Mouse (Mus musculus) lung, adult 2 months (tissue): ENCODE data around the gene Slc19a3. TPM values are rescaled to one million over a fixed set of nuclear protein-coding genes. Genes with fewer than 3 reads are reported as not detected.

Source experiments
- DNase-seq: peaks from one replicate; pipeline ENCODE4 v3.0.0; 2022
- H3K4me1 ChIP-seq: fragments of 200-500 bp; 2 replicates; pipeline ENCODE4 v1.6.1; 2011; ENCODE audit warnings: low read length; ENCODE audit not compliant: control insufficient read depth, insufficient read depth
- H3K4me3 ChIP-seq: fragments of 200-500 bp; replicated peaks from 2 replicates; pipeline ENCODE3; 2011; ENCODE audit warnings: low read depth, mild to moderate bottlenecking, control low read depth, low read length; ENCODE audit errors: extremely low read depth
- CTCF ChIP-seq: fragments of 200-500 bp; IDR thresholded peaks from 2 replicates; pipeline ENCODE4 v1.5.1; 2011; ENCODE audit warnings: mild to moderate bottlenecking, low read length, control low read depth; ENCODE audit not compliant: insufficient read depth
- POLR2A ChIP-seq: fragments of 200-500 bp; IDR thresholded peaks from 2 replicates; pipeline ENCODE4 v1.6.1; 2011; ENCODE audit warnings: low read depth, mild to moderate bottlenecking, control low read depth, low read length, borderline replicate concordance; ENCODE audit errors: extremely low read depth
- WGBS: fragments of 180-500 bp; shearing (Covaris S2); methylation state at CpG from one replicate; pipeline ENCODE4 v1.1.7; 2018; 5-methylcytosine and 5-hydroxymethylcytosine counted together
- polyA plus RNA-seq: library from polyadenylated mRNA; depleted of rRNA; stranded (reverse); fragments of >200 nt; gene quantifications from 2 replicates; pipeline ENCODE4 v1.2.3, GENCODE M21; 2012; rRNA removed

Slc19a3 gene
- polyA plus RNA-seq, 1 experiment: 4.5 TPM

DNA sequence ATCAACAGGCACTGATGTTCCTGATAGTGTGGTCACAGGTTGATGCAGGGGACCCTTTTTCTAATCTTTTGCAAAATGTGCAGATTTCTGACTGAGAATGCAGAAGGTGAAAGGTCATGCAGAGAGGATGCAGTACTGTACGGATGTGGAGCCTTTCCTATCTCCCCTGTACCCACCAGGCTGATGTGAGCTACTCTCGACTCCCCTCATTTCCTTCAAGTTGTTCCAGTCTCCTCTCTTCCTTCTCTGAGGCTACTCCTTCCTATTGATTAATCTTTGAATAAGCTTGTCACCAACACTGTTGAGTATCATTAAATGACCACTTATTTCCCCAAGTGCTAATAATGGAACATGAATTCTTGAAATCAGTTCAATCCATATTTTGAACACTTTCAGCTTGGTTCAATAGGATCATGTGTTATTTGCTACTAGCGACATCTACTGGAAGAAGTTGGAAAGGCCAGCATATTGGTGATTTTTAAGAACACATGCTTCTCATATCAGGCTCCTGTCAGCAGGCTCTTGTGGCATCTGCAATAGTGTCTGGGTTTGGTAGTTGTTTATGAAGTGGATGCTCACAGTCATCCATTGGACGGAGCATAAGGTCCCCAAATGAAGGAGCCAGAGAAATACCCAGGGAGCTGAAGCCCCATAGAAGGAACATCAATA, 50.6 kb downstream of the Slc19a3 start:
- no peak for DNase-seq
- TF ChIP-seq POLR2A (no peak), CTCF (peak; percentile 58; the same call in 1 of the 2 replicates)
- Histone ChIP-seq H3K4me3 (no peak overlapping the region), H3K4me1 (peaks cover 2% of the 10 kb centered on the region; the same call in 1 of the 2 replicates)
- 20% methylated on average over 4 of the region's 4 CpGs for WGBS

DNA sequence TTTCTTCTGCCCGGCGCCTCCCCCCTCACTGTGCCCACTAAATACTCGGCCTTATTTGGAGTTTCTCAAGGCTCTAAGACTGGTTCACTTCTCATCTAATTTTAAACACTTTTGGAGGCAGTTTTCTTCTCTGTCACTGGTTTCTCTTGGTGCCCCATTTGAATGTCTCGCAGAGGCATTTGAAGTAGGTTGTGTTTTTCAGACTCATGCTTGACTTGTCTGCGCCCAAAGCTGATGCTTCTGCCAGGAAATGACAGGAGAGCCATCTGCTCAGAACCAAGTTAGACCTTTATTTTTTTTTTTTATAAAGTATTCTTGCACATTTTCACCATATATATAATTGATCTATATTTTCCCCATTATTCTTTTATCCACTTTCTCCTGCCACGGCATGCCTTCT, 51.5 kb downstream of the Slc19a3 start:
- 85% methylated on average over 6 of the region's 6 CpGs for whole genome bisulfite sequencing
- no peak for DNase-seq
- TF ChIP-seq POLR2A (no peak), CTCF (no peak)
- peaks cover 2% of the 10 kb centered on the region; the same call in 1 of the 2 replicates for H3K4me1 ChIP-seq
- no peak overlapping the region for H3K4me3 ChIP-seq

DNA sequence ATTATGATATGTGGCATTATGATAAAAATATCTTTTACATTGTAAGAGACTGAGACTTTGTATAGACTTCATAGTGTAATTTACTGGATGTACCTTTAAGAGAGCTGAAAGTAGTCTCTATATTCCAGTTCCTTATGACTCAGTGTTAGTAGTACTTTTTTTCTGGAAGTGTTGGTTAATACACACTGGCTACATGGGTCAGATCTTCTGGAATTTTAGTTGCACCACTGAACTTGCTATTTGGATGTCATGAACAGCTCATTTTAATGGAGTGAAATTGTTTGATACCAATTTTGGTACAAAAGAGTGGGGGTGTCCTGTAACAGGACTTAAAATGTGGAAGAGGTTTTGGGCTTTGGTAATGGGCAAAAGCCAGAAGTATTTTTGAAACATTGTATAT, 60.4 kb downstream of the Slc19a3 start:
- no peak for DNase-seq
- no peak overlapping the region for H3K4me3 ChIP-seq
- H3K4me1 ChIP-seq: peaks cover 15% of the 10 kb centered on the region
- no peak for TF ChIP-seq POLR2A
- no peak for TF ChIP-seq CTCF

DNA sequence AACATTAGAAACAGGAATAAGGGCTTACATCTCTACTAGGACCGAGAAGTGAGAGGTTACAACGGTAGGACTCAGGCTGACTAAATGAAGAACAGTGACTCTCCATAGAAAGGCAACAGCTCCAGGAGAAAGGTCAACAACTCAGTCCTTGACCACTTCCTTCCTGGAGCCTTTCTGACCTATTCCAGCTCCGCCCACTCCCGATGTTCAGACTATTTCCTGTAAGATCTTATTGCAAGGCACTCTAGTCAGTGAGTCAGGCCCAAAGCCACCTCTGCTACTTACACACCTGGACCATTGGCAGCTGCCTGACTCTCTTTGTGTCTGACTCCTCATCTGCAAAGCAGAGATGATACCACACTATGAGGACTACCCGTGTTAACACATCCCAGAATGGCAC, 62.5 kb downstream of the Slc19a3 start:
- TF ChIP-seq CTCF: no peak
- no peak for TF ChIP-seq POLR2A
- no peak overlapping the region for H3K4me3 ChIP-seq
- 43% methylated on average over 5 of the region's 5 CpGs for WGBS
- peaks cover 20% of the 10 kb centered on the region for H3K4me1 ChIP-seq
- no peak for DNase-seq

DNA sequence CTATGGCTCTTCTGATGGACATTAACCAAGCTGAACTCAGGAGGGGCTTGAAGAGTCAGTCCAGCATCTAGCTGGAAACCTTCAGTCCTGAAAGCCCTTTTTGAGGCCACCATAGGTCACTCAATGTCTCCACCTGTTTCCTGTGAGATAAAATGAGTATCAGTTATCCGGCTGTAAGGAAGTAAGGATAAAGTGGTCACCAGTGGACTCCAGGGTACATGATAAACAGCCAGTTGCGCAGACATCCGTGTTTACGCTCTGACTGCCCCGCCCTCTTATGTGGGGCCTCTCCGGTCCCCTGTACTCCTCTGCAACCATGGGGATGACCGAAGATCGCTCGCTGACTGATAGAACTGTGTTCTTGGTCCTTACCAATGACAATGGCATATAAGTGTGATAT, 63.9 kb downstream of the Slc19a3 start:
- DNase-seq: no peak
- TF ChIP-seq POLR2A (no peak), CTCF (no peak)
- Histone ChIP-seq H3K4me3 (no peak overlapping the region), H3K4me1 (peaks cover 20% of the 10 kb centered on the region)
- 42% methylated on average over 9 of the region's 9 CpGs for WGBS

- 27% methylated on average over 6 of the region's 6 CpGs for WGBS
- no peak for DNase-seq
- peaks cover 20% of the 10 kb centered on the region for H3K4me1 ChIP-seq
- H3K4me3 ChIP-seq: no peak overlapping the region
- TF ChIP-seq CTCF: no peak
- no peak for TF ChIP-seq POLR2A
Observed at GRCm38 (mm10) chr1:82973901-82974300, 64.3 kb downstream of the Slc19a3 start.

DNA sequence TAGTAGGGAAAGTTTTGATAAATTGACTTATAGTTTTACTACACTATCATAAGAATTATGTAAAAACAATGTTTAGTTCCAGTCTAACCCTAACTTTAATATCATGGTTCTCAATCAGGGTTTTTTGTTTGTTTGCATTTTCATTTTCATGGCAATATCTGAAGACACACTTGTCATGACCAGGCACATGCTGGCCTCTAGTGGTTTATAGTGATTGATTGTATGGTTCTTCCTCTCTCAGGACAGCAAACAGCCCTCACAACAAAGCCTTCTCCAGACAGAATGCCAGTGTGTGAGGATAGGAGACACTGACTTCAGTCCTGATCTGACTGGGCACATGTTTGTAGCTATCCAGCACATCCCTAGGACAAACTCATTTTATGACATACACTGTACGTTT, 65.0 kb downstream of the Slc19a3 start:
- 64% methylated on average over 1 of the region's 1 CpGs for WGBS
- no peak for DNase-seq
- TF ChIP-seq POLR2A (no peak), CTCF (no peak)
- Histone ChIP-seq H3K4me3 (no peak overlapping the region), H3K4me1 (peaks cover 20% of the 10 kb centered on the region)

- TF ChIP-seq CTCF: no peak
- no peak for TF ChIP-seq POLR2A
- Histone ChIP-seq H3K4me3 (no peak overlapping the region), H3K4me1 (peaks cover 20% of the 10 kb centered on the region)
- DNase-seq: no peak
- 17% methylated on average over 4 of the region's 4 CpGs for WGBS
Observed at GRCm38 (mm10) chr1:82972046-82972445, 66.2 kb downstream of the Slc19a3 start.

DNA sequence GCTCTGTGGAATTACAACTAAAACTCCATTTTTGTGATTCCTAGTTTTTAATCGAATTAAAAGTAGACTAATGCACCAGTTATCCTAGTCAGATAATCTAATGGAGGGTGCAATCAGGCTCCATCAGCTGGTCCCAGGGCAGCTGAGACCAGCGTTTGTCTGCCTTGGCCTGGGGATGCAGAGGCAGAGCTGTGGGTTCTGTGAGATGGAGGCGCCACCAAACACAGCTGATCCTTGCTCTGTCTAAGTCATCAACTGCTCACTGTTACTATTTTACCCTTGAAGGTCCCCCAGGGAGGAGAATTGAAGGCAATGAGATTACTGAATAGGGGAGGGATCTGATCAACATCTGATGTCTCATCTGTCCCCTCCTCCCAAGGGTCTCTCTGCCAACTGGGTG, 71.8 kb downstream of the Slc19a3 start:
- no peaks in the 10 kb centered on the region for H3K4me1 ChIP-seq
- no peak for TF ChIP-seq POLR2A
- TF ChIP-seq CTCF: no peak
- WGBS: 75% methylated on average over 3 of the region's 3 CpGs
- no peak overlapping the region for H3K4me3 ChIP-seq
- DNase-seq: no peak

Other genes starting within 250 kb of the Slc19a3 start
- gene Agfg1, start 199.0 kb downstream of the Slc19a3 start, polyA plus RNA-seq: 51.1 and 70.6 TPM in 2 replicates
- 1.5 and 1.6 TPM in 2 replicates for gene A030005L19Rik, start 125.1 kb downstream of the Slc19a3 start, polyA plus RNA-seq
- gene A030014E15Rik, start 113.5 kb downstream of the Slc19a3 start, polyA plus RNA-seq: 0.15 TPM in 1 of 2 replicates, not detected in the other
- gene Gm6217, start 107.0 kb downstream of the Slc19a3 start, polyA plus RNA-seq: not detected in 2 replicates
- gene A030003K21Rik, start 95.1 kb downstream of the Slc19a3 start, polyA plus RNA-seq: not detected in 2 replicates
- gene Gm7544, start 82.4 kb downstream of the Slc19a3 start, polyA plus RNA-seq: not detected in 2 replicates
- gene Gm47955, start 78.2 kb downstream of the Slc19a3 start, polyA plus RNA-seq: not detected in 2 replicates
- not detected in 2 replicates for gene Gm47959, start 37.9 kb downstream of the Slc19a3 start, polyA plus RNA-seq
- not detected in 2 replicates for gene Krtap28-10, start 4.0 kb upstream of the Slc19a3 start, polyA plus RNA-seq
- 0.57 and 0.66 TPM in 2 replicates for gene Gm47969, start 6.5 kb upstream of the Slc19a3 start, polyA plus RNA-seq
- not detected in 2 replicates for gene A030005K14Rik, start 20.9 kb upstream of the Slc19a3 start, polyA plus RNA-seq
- 0.11 and 0.12 TPM in 2 replicates for gene Krtap28-13, start 22.5 kb upstream of the Slc19a3 start, polyA plus RNA-seq
- 0.32 and 0.42 TPM in 2 replicates for gene Ccl20, start 78.3 kb upstream of the Slc19a3 start, polyA plus RNA-seq
- gene Daw1, start 121.3 kb upstream of the Slc19a3 start, polyA plus RNA-seq: 1.5 and 2.1 TPM in 2 replicates